Mouse (Mus musculus) heart, embryonic 16.5 days (tissue): ENCODE measurements around the gene Rbmx. TPM values are rescaled to one million over a fixed set of nuclear protein-coding genes. Genes with fewer than 3 reads are reported as not detected.

Experiments
- ATAC-seq: fragments of 200-750 bp; cut with Nextera tagmentation; replicated peaks from 2 replicates; pipeline ENCODE4 v1.8.0; 2017; ENCODE audit warnings: moderate number of reproducible peaks; ENCODE audit not compliant: insufficient read depth, low FRiP score; ENCODE audit errors: extremely low read depth
- H3K27ac ChIP-seq: fragments of 300-500 bp; sonication (generic); 2 replicates; pipeline ENCODE4 v1.5.1; 2014; ENCODE audit warnings: mild to moderate bottlenecking, low read length, control low read depth, moderate library complexity
- H3K27me3 ChIP-seq: fragments of 300-500 bp; sonication (generic); 2 replicates; pipeline ENCODE4 v1.6.1; 2014; ENCODE audit warnings: low read length, mixed read lengths; ENCODE audit not compliant: control insufficient read depth, insufficient read depth
- H3K36me3 ChIP-seq: fragments of 300-500 bp; sonication (generic); 2 replicates; pipeline ENCODE4 v1.6.1; 2014; ENCODE audit not compliant: control insufficient read depth, insufficient read depth
- H3K4me1 ChIP-seq: fragments of 300-500 bp; sonication (generic); 2 replicates; pipeline ENCODE4 v1.6.1; 2014; ENCODE audit warnings: low read length, mixed read lengths; ENCODE audit not compliant: control insufficient read depth, insufficient read depth
- H3K4me2 ChIP-seq: fragments of 300-500 bp; sonication (generic); 2 replicates; pipeline ENCODE4 v1.6.1; 2014; ENCODE audit warnings: low read depth, mild to moderate bottlenecking, control low read depth, low read length
- H3K4me3 ChIP-seq: fragments of 300-500 bp; sonication (generic); 2 replicates; pipeline ENCODE4 v1.5.1; 2014; ENCODE audit warnings: mild to moderate bottlenecking, control low read depth, low read length
- H3K9ac ChIP-seq: fragments of 300-500 bp; sonication (generic); 2 replicates; pipeline ENCODE4 v1.6.1; 2014; ENCODE audit warnings: low read length, control low read depth
- H3K9me3 ChIP-seq: fragments of 300-500 bp; sonication (generic); replicated peaks from 2 replicates; pipeline ENCODE4 v1.6.1; 2016; ENCODE audit warnings: low read length; ENCODE audit not compliant: control insufficient read depth
- WGBS: fragments of 180-500 bp; shearing (Covaris S2); extraction: QIAGEN DNeasy Blood & Tissue Kit; methylation state at CpG from one replicate; pipeline ENCODE4 v1.1.7; 2014; 5-methylcytosine and 5-hydroxymethylcytosine counted together
- polyA plus RNA-seq: library from polyadenylated mRNA; unstranded; fragments of >200 nt; fragmentation: Nextera tagmentation; extraction: Ambion mirVana; gene quantifications from 2 replicates; pipeline ENCODE4 v1.2.1, GENCODE M21; 2015

Rbmx gene
- polyA plus RNA-seq, 1 experiment from 2014 or later = 87.3 TPM

- ATAC-seq = no peak
- Histone ChIP-seq H3K27me3 (no peaks in the 10 kb centered on the region), H3K36me3 (no peaks in the 10 kb centered on the region), H3K4me1 (peaks cover 5% of the 10 kb centered on the region; the same call in 1 of the 2 replicates), H3K4me3 (no peak overlapping the region), H3K4me2 (no peak overlapping the region), H3K27ac (no peak overlapping the region), H3K9me3 (no peaks in the 10 kb centered on the region), H3K9ac (no peak overlapping the region)
- WGBS = 66% methylated on average over 9 of the region's 9 CpGs
These were observed 55.9 kb downstream of the Rbmx start for GRCm38 (mm10) chrX:57336958-57337357.

GRCm38 (mm10) chrX:57335313-57335712, 57.5 kb downstream of the Rbmx start:
- Histone ChIP-seq H3K4me3 (no peak overlapping the region), H3K36me3 (no peaks in the 10 kb centered on the region), H3K9ac (no peak overlapping the region), H3K4me2 (no peak overlapping the region), H3K27ac (no peak overlapping the region), H3K9me3 (no peaks in the 10 kb centered on the region), H3K4me1 (peaks cover 5% of the 10 kb centered on the region; the same call in 1 of the 2 replicates), H3K27me3 (no peaks in the 10 kb centered on the region)
- WGBS = 86% methylated on average over 6 of the region's 6 CpGs
- ATAC-seq = no peak

Other genes starting within 250 kb of the Rbmx start
- gene Cd40lg, start 180.9 kb downstream of the Rbmx start, polyA plus RNA-seq = not detected in 2 replicates
- 39.6 and 44.2 TPM in 2 replicates for gene Arhgef6, start 54.3 kb downstream of the Rbmx start, polyA plus RNA-seq
- not detected in 2 replicates for gene Gm364, start 16.1 kb upstream of the Rbmx start, polyA plus RNA-seq
- not detected in 2 replicates for gene Gpr101, start 110.7 kb upstream of the Rbmx start, polyA plus RNA-seq